Mouse (Mus musculus): ENCODE results near the gene Ppil3.

DNA sequence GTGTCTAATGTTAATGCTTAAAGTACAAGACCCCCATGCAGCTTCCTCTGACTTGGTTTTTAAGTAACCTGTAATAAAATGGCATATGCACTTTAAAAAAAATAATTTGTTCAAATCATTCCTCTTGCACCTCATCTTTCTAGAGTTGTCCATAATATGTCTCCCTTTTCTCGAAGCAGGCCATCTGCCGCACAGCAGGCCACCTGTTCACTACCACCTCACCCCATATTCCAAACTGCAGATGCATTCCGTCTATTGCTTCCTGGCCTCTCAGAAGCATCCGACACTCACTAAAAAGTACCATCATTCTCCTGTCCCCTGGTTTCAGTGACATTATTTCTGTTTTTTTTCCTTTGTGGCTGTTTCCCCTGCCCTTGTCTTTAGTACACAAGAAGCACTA lies 20.3 kb upstream of the Ppil3 start:
- TF ChIP-seq CTCF (IDR thresholded peaks at IDR 0.05; ENCODE audit: borderline replicate concordance, insufficient read depth, low read depth, low read length): no peak
- no peak for TF ChIP-seq POLR2A (IDR thresholded peaks at IDR 0.05; ENCODE audit: borderline replicate concordance, insufficient read depth, low read length)

All from cerebellum, adult 2 months (tissue).